ENCODE assay signal across 25 mouse cellular contexts in genomic region chr7:25308702-25309318, GRCm38 (mm10). TPM values are rescaled to one million over a fixed set of nuclear protein-coding genes. Genes with fewer than 3 reads are reported as not detected.
"Had no signal": no experiment of that assay in that cellular context is flagged by ENCODE, and none has a peak within 500 bp of the region (broad histone marks: within the 10 kb centered on the region; RNA-seq: fewer than 3 reads in every experiment).

No protein-coding gene starts in this region.

- H3K36me3 ChIP-seq: limb, embryonic 10.5 days; limb, embryonic 13.5 days; liver, embryonic 12.5 days; liver, embryonic 15.5 days had no signal

- H3K4me2 ChIP-seq: limb, embryonic 13.5 days; liver, embryonic 12.5 days; liver, embryonic 15.5 days; midbrain, embryonic 11.5 days had no signal

- DNase-seq: kidney, postnatal 25 days; layer of hippocampus, adult 9-11 months; liver; lung, adult 18-20 months; lung, postnatal 14 days; midbrain, embryonic 14.5 days; thymus, adult 2 months; thymus, postnatal 14 days; thymus, postnatal 4 days had no signal

- H3K9me3 ChIP-seq: limb, embryonic 10.5 days; limb, embryonic 13.5 days; liver, embryonic 12.5 days; liver, embryonic 15.5 days had no signal

- H3K9ac ChIP-seq: limb, embryonic 13.5 days; liver, embryonic 12.5 days; liver, embryonic 15.5 days had no signal

- H3K27ac ChIP-seq: kidney, postnatal 0 days; layer of hippocampus, adult 2 months; limb, embryonic 10.5 days; limb, embryonic 13.5 days; liver, embryonic 12.5 days; liver, embryonic 15.5 days; macrophage; stomach, postnatal 0 days had no signal

- ATAC-seq: liver, embryonic 12.5 days had no signal

- H3K4me3 ChIP-seq: layer of hippocampus, adult 2 months; limb, embryonic 10.5 days; limb, embryonic 13.5 days; liver, embryonic 12.5 days; liver, embryonic 15.5 days had no signal

RNA-seq across cellular contexts. Expression of gene Tmem145, which starts 2.9 kb away (rescaled TPM):
- total RNA-seq: megakaryocyte-erythroid progenitor cell, adult 5-6 weeks had no signal
- polyA plus RNA-seq: macrophage; spleen, adult 2 months had no signal

RNA-seq across cellular contexts. Expression of gene Prr19, which starts 7.6 kb away (rescaled TPM):
- total RNA-seq: layer of hippocampus, adult 2 months; layer of hippocampus, postnatal 25 days; left cerebral cortex, adult 18-20 months; left cerebral cortex, postnatal 25 days; megakaryocyte-erythroid progenitor cell, adult 5-6 weeks had no signal
- polyA plus RNA-seq: large intestine, adult 2 months; macrophage; small intestine, adult 2 months; spleen, adult 2 months had no signal
